Mouse (Mus musculus) liver, embryonic 12.5 days (tissue): ENCODE data around the gene Ncam1. TPM values are rescaled to one million over a fixed set of nuclear protein-coding genes. Genes with fewer than 3 reads are reported as not detected.

Experiments
- ATAC-seq: fragments of 200-750 bp; cut with Nextera tagmentation; 2 replicates; pipeline ENCODE4 v1.8.0; 2017; ENCODE audit warnings: moderate number of reproducible peaks, mild to moderate bottlenecking, moderate library complexity
- H3K27ac ChIP-seq: fragments of 300-500 bp; sonication (generic); 2 replicates; pipeline ENCODE4 v1.5.1; 2016; ENCODE audit warnings: mild to moderate bottlenecking
- H3K27me3 ChIP-seq: fragments of 300-500 bp; sonication (generic); replicated peaks from 2 replicates; pipeline ENCODE4 v1.6.1; 2016; ENCODE audit warnings: mild to moderate bottlenecking, moderate library complexity
- H3K36me3 ChIP-seq: fragments of 300-500 bp; sonication (generic); 2 replicates; pipeline ENCODE4 v1.6.1; 2016; ENCODE audit warnings: mild to moderate bottlenecking, moderate library complexity
- H3K4me1 ChIP-seq: fragments of 300-500 bp; sonication (generic); 2 replicates; pipeline ENCODE4 v1.6.1; 2016
- H3K4me2 ChIP-seq: fragments of 300-500 bp; sonication (generic); 2 replicates; pipeline ENCODE4 v1.6.1; 2016; ENCODE audit warnings: mild to moderate bottlenecking, moderate library complexity
- H3K4me3 ChIP-seq: fragments of 300-500 bp; sonication (generic); 2 replicates; pipeline ENCODE4 v1.5.1; 2016; ENCODE audit warnings: mild to moderate bottlenecking, moderate library complexity
- H3K9ac ChIP-seq: fragments of 300-500 bp; sonication (generic); 2 replicates; pipeline ENCODE4 v1.6.1; 2016; ENCODE audit warnings: mild to moderate bottlenecking, moderate library complexity
- H3K9me3 ChIP-seq: fragments of 300-500 bp; sonication (generic); replicated peaks from 2 replicates; pipeline ENCODE4 v1.6.1; 2016; ENCODE audit warnings: mild to moderate bottlenecking, moderate library complexity
- WGBS: fragments of 180-500 bp; shearing (Covaris S2); methylation state at CpG from one replicate; pipeline ENCODE4 v1.1.7; 2016; ENCODE audit not compliant: insufficient replicate concordance; 5-methylcytosine and 5-hydroxymethylcytosine counted together
- polyA plus RNA-seq: library from polyadenylated mRNA; unstranded; fragments of >200 nt; fragmentation: Nextera tagmentation; extraction: Ambion mirVana; gene quantifications from 2 replicates; pipeline ENCODE4 v1.2.1, GENCODE M21; 2016

Ncam1 gene
- polyA plus RNA-seq, 1 experiment from 2014 or later: 8.5 TPM

GRCm38 (mm10) chr9:49630336-49630735 lies 168.4 kb downstream of the Ncam1 start:
- H3K4me3 ChIP-seq: no peak overlapping the region
- H3K27ac ChIP-seq: no peak overlapping the region
- 63% methylated on average over 2 of the region's 2 CpGs for WGBS
- ATAC-seq: no peak
- no peaks in the 10 kb centered on the region for H3K27me3 ChIP-seq
- H3K4me2 ChIP-seq: no peak overlapping the region
- H3K9ac ChIP-seq: no peak overlapping the region
- H3K9me3 ChIP-seq: no peaks in the 10 kb centered on the region
- no peaks in the 10 kb centered on the region for H3K36me3 ChIP-seq
- no peaks in the 10 kb centered on the region for H3K4me1 ChIP-seq

- Histone ChIP-seq H3K9me3 (0 out of 2 replicates have a peak, but pooled peaks cover under 1% of the 10 kb centered on the region), H3K27ac (no peak overlapping the region), H3K4me2 (no peak overlapping the region), H3K36me3 (no peaks in the 10 kb centered on the region), H3K4me3 (no peak overlapping the region), H3K4me1 (no peaks in the 10 kb centered on the region), H3K27me3 (no peaks in the 10 kb centered on the region), H3K9ac (no peak overlapping the region)
- no peak for ATAC-seq
- 76% methylated on average over 6 of the region's 6 CpGs for WGBS
Measured at GRCm38 (mm10) chr9:49624910-49625309, 173.8 kb downstream of the Ncam1 start.

- Histone ChIP-seq H3K36me3 (no peaks in the 10 kb centered on the region), H3K27ac (no peak overlapping the region), H3K4me2 (no peak overlapping the region), H3K4me1 (no peaks in the 10 kb centered on the region), H3K9me3 (0 out of 2 replicates have a peak, but pooled peaks cover 4% of the 10 kb centered on the region), H3K4me3 (no peak overlapping the region), H3K9ac (no peak overlapping the region), H3K27me3 (no peaks in the 10 kb centered on the region)
- WGBS: 54% methylated on average over 3 of the region's 3 CpGs
- no peak for ATAC-seq
Measured at GRCm38 (mm10) chr9:49623934-49624505, 174.7 kb downstream of the Ncam1 start.

GRCm38 (mm10) chr9:49622928-49623676 lies 175.6 kb downstream of the Ncam1 start:
- no peak overlapping the region for H3K27ac ChIP-seq
- H3K4me2 ChIP-seq: no peak overlapping the region
- H3K27me3 ChIP-seq: no peaks in the 10 kb centered on the region
- no peak overlapping the region for H3K4me3 ChIP-seq
- ATAC-seq: no peak
- H3K9me3 ChIP-seq: 0 out of 2 replicates have a peak, but pooled peaks cover 4% of the 10 kb centered on the region
- 44% methylated on average over 9 of the region's 9 CpGs for WGBS
- H3K9ac ChIP-seq: no peak overlapping the region
- H3K36me3 ChIP-seq: no peaks in the 10 kb centered on the region
- H3K4me1 ChIP-seq: no peaks in the 10 kb centered on the region

GRCm38 (mm10) chr9:49621691-49622090 lies 177.0 kb downstream of the Ncam1 start:
- no peak for ATAC-seq
- no peaks in the 10 kb centered on the region for H3K36me3 ChIP-seq
- no peak overlapping the region for H3K9ac ChIP-seq
- H3K9me3 ChIP-seq: 0 out of 2 replicates have a peak, but pooled peaks cover 4% of the 10 kb centered on the region
- no peak overlapping the region for H3K4me3 ChIP-seq
- H3K27ac ChIP-seq: no peak overlapping the region
- H3K4me2 ChIP-seq: no peak overlapping the region
- no peaks in the 10 kb centered on the region for H3K4me1 ChIP-seq
- H3K27me3 ChIP-seq: no peaks in the 10 kb centered on the region
- WGBS: 76% methylated on average over 11 of the region's 11 CpGs

GRCm38 (mm10) chr9:49618699-49619392 lies 179.9 kb downstream of the Ncam1 start:
- H3K9me3 ChIP-seq: 0 out of 2 replicates have a peak, but pooled peaks cover 4% of the 10 kb centered on the region
- ATAC-seq: no peak
- no peak overlapping the region for H3K9ac ChIP-seq
- no peak overlapping the region for H3K4me3 ChIP-seq
- no peak overlapping the region for H3K27ac ChIP-seq
- 72% methylated on average over 9 of the region's 9 CpGs for WGBS
- H3K4me2 ChIP-seq: no peak overlapping the region
- no peaks in the 10 kb centered on the region for H3K27me3 ChIP-seq
- H3K36me3 ChIP-seq: no peaks in the 10 kb centered on the region
- H3K4me1 ChIP-seq: no peaks in the 10 kb centered on the region

- H3K9me3 ChIP-seq: 0 out of 2 replicates have a peak, but pooled peaks cover 4% of the 10 kb centered on the region
- no peak for ATAC-seq
- H3K36me3 ChIP-seq: no peaks in the 10 kb centered on the region
- WGBS: 64% methylated on average over 2 of the region's 2 CpGs
- H3K4me3 ChIP-seq: no peak overlapping the region
- no peak overlapping the region for H3K27ac ChIP-seq
- no peaks in the 10 kb centered on the region for H3K27me3 ChIP-seq
- H3K9ac ChIP-seq: no peak overlapping the region
- no peaks in the 10 kb centered on the region for H3K4me1 ChIP-seq
- no peak overlapping the region for H3K4me2 ChIP-seq
Measured at GRCm38 (mm10) chr9:49618266-49618665, 180.5 kb downstream of the Ncam1 start.

GRCm38 (mm10) chr9:49617216-49617615 lies 181.5 kb downstream of the Ncam1 start:
- WGBS: 10% methylated on average over 3 of the region's 3 CpGs
- no peak overlapping the region for H3K4me2 ChIP-seq
- no peaks in the 10 kb centered on the region for H3K27me3 ChIP-seq
- H3K27ac ChIP-seq: no peak overlapping the region
- no peak overlapping the region for H3K9ac ChIP-seq
- H3K36me3 ChIP-seq: no peaks in the 10 kb centered on the region
- H3K4me3 ChIP-seq: no peak overlapping the region
- 0 out of 2 replicates have a peak, but pooled peaks cover 4% of the 10 kb centered on the region for H3K9me3 ChIP-seq
- no peak for ATAC-seq
- H3K4me1 ChIP-seq: no peaks in the 10 kb centered on the region

GRCm38 (mm10) chr9:49612387-49612786 lies 186.3 kb downstream of the Ncam1 start:
- H3K4me2 ChIP-seq: no peak overlapping the region
- no peaks in the 10 kb centered on the region for H3K4me1 ChIP-seq
- ATAC-seq: no peak
- H3K9ac ChIP-seq: no peak overlapping the region
- H3K36me3 ChIP-seq: no peaks in the 10 kb centered on the region
- H3K4me3 ChIP-seq: no peak overlapping the region
- no peaks in the 10 kb centered on the region for H3K9me3 ChIP-seq
- no peak overlapping the region for H3K27ac ChIP-seq
- H3K27me3 ChIP-seq: no peaks in the 10 kb centered on the region

GRCm38 (mm10) chr9:49608191-49608590 lies 190.5 kb downstream of the Ncam1 start:
- H3K4me3 ChIP-seq: no peak overlapping the region
- H3K9ac ChIP-seq: no peak overlapping the region
- H3K27me3 ChIP-seq: no peaks in the 10 kb centered on the region
- ATAC-seq: no peak
- H3K27ac ChIP-seq: no peak overlapping the region
- H3K36me3 ChIP-seq: no peaks in the 10 kb centered on the region
- no peaks in the 10 kb centered on the region for H3K9me3 ChIP-seq
- no peak overlapping the region for H3K4me2 ChIP-seq
- H3K4me1 ChIP-seq: no peaks in the 10 kb centered on the region
- 40% methylated on average over 2 of the region's 2 CpGs for WGBS

GRCm38 (mm10) chr9:49606717-49607116 lies 192.0 kb downstream of the Ncam1 start:
- Histone ChIP-seq H3K4me3 (no peak overlapping the region), H3K36me3 (no peaks in the 10 kb centered on the region), H3K4me2 (no peak overlapping the region), H3K9me3 (no peaks in the 10 kb centered on the region), H3K27me3 (no peaks in the 10 kb centered on the region), H3K4me1 (no peaks in the 10 kb centered on the region), H3K27ac (no peak overlapping the region), H3K9ac (no peak overlapping the region)
- ATAC-seq: no peak
- 54% methylated on average over 2 of the region's 2 CpGs for WGBS

GRCm38 (mm10) chr9:49606317-49606716 lies 192.4 kb downstream of the Ncam1 start:
- Histone ChIP-seq H3K9ac (no peak overlapping the region), H3K27ac (no peak overlapping the region), H3K4me1 (no peaks in the 10 kb centered on the region), H3K27me3 (no peaks in the 10 kb centered on the region), H3K36me3 (no peaks in the 10 kb centered on the region), H3K4me3 (no peak overlapping the region), H3K9me3 (no peaks in the 10 kb centered on the region), H3K4me2 (no peak overlapping the region)
- ATAC-seq: no peak
- WGBS: 56% methylated on average over 5 of the region's 5 CpGs
